Mouse (Mus musculus): ENCODE data around the gene Dgkz.

Dgkz gene

GRCm38 (mm10) chr2:91975581-91976541 is at the start of gene Dgkz:
Gene Dgkz, minus strand, starts transcription at chr2:91975864.
- no peak for DNase-seq (ENCODE audit: low read depth)

DNA sequence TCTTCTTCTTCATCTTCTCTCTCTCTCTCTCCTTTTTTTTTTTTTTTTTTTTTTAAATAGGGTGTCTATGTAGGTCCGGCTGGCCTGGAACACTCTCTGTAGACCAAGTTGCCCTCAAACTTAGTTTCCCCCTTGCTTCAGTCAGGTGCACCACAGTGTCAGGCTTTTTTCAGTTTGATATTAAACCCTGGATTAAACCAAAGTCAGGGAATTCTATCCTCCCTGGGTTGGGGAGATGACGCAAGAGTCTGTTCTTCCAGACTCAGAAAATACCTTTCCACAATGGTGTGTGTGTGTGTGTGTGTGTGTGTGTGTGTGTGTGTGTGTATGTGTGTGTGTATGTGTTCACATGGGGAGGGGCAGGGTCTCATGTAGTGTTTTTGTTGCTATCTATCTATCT is 49.5 kb upstream of the Dgkz start:
- peak; percentile 28 for DNase-seq (ENCODE audit: low read depth)

DNA sequence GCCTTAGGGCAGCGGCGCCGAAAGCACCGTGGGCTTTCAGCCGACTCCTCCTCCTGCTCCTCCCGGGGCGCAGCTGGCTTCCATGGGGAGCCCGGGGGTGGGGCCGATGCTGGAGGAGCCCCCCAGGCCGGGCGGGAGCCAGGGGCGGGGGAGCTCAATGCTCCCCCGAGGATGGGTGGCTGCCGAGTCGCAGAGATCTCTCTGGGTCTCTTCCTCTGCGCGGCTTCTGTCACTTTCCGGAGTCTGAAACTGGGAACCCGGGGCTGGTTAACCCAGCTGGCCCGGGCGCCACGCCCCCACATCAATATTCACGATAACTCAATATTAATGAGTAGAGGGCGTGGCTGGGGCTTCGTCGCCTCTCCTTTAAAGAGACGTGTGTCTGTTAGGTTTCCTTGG is 48.6 kb upstream of the Dgkz start, which contains the start of gene Creb3l1:
Gene Creb3l1, minus strand, starts transcription at position 229 of the 399 bp plus-strand sequence.
- peak; percentile 81 for DNase-seq (ENCODE audit: low read depth)

DNA sequence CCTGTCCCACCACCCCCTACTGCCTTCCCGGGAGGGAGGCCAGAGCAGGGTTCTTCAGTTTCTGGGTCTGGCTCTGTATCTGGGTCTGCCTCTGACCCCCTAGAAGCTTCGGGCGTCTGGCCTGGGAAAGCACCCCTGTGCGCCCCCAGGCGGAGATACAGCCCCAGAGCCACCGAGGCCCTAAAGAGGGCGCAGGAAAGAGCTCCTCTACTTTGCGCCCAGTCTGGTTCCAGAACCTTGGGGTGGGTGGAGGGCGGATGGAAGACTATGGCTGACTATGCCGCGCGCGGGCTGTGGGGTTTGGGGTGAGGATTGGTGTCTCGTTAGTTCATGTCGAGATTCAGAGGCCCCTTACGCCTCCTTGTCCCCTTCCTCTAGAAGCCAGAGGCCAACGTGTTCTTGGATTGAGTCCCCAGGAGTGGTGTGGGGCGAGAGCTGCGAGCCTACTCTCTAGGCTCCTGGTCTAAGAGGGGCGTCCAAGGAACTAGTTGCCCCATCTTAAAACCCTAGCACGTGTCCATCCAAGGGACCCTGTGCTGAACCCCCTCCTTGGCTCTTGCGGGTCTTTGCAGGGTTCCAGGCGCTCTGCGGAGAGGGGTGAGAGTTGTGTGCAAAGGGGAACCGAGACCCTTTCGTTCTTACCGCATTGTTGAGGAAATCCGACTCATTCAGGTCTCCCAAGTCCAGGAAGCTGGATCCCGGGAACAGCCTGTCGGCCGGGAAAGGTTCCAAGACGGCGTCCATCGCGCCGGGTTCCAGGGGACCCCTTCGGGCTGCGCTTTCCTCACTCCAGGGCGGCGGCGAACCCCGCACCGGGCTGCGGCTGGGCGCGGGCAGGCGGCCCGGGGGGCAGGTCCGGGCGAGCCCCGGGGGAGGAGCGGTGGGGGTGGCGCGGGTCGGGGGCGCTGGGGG is 48.0 kb upstream of the Dgkz start:
- peak; percentile 87 for DNase-seq (ENCODE audit: low read depth)

DNA sequence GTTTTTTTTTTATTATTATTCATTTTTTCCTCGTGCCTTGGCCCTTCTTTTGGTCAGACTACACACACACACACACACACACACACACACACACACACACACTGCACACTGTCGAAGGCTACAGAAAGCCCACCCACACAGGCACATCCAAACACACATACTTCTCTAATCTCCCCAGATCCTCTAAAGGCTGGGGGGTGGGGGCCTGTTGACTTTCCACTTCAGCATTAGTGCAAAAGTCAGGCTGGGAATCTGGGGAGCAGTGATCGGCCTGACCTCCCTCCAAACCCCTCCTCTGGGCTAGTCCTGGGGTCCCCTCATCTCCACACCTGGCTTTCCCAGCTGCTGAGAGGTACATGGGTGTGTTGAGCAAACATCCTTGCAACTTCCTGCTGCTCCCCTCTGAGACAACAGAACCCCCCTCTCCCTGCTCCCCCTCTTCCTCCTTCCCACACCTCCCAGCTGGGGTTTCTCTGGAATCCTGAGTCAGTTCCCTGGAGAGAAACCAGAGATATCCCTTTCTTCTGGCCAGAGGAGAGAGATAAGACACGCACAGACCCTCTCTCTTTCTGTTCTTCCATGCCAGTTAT is 45.1 kb upstream of the Dgkz start:
- peak; percentile 46 for DNase-seq (ENCODE audit: low read depth)

DNA sequence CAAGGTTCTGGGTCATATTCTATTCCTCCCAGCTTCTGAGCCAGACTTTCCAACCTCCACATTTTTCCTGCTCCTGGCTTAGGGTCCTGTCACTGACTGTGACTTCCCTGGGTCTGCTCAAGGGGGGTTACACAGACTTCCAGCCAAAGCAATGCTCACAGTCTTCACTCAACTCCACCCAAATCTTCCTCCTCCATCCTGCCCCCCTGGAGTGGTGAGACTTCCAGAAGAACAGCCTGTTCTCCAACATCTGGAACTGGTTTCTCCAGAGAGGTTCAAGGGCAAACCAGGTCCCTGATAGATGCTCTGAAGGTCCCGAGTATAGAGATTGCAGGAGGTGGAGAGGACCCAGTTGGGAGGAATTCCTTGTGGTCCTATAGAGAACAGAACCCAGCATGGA is 41.8 kb upstream of the Dgkz start:
- DNase-seq (ENCODE audit: low read depth) = no peak

DNA sequence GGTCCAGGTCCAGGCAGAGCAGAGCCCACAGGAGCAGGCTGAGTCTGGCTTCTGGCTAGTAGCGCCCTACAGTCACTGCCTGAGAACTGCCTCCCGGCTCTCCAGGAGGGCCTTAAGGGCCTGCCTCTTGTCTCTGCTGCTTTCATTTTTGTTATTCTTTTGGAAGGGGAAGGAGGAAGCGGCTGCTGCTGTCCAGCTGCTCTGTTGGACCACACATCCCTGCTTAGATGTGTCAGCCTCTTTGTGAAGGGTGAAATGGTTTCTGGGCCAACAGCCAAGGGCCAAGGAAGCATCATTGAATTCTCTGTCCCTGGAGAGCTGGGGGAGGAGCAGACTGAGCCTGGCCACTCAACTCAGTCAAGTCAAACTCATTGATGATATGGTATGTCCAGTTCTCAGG is 41.3 kb upstream of the Dgkz start:
- peak; percentile 95 for DNase-seq (ENCODE audit: low read depth)

DNA sequence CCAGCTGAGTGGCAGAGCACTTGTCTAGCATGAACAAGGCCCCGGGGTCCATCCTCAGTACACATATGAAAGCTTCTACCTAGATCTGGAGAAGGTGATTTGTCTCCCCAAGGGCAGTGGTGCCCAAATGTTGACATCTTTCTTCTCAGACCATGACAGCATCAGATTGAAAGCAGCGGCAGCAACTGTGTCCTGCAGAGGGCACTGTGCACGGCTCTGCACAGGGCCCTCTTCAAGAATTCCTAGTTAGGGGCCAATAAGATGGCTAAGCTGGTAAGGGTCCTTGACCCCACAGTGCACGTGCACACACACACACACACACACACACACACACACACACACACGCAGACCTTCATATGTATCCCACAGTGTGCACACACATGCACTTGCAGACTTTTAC is 39.2 kb upstream of the Dgkz start:
- DNase-seq (ENCODE audit: low read depth) = no peak

DNA sequence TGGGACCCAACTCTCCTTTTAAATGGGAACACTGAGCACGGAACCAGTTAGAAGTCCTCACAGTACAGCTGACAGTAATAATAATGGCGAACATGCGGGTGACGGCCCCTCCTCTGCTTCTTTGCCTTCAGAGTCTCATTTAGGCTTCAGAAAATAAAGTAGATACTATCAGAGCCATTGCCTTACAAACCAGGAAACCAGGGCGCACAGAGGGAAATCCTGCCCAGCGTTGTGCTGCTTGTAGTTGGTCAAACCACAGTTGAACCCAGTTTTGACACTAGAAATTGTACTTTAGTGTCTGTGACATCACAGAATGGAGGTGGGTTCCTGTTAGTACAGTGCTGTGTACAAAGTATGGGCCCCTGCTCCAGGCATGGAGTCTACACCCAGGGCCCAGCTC is 38.6 kb upstream of the Dgkz start:
- DNase-seq (ENCODE audit: low read depth) = no peak

- DNase-seq (ENCODE audit: low read depth) = peak; percentile 94
Observed at GRCm38 (mm10) chr2:92012768-92013445, 37.2 kb upstream of the Dgkz start.

DNA sequence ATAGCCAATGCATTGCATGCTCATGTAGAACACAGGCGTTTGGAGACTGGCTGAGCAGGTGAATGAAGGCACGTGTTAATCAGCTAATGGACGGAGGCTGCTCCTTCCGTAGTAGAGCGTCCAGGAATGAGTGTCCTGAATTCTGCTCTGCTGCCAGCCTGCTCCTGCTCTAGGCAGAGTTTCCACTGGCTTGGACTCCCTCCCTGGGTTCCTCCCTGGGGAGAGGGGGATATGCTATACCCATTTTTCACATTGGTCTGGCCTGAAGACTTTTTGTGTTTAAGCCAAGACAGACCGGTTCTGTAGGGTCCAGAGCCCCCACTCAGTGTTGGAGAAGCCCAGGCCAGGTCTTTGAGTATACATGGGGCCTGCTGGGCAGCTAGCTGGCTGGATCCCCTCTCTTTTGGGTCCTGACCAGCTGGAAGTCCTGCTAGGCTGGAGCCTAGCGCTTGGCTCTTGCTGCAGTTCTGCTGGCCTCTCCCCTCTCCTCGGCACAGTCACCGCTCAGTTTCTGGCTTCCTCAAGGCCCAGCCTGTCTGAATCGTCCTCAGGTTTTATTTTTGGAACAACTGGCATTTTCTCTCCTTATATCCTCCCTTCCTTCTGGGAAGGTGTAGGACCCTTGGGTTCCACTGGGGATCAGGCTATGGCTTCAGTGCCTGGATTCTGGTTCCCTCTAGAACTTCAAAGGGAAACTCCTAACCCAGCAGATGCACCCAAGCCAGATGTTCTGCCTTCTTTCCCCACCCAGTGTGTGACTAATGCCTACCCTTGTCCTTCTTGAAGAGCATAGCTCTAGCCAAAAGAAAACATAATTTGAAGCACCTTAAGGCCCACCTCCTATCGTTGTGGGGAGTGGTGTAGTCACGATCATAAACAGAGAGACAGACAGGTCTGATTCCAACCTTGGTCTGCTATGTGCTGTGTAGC is 36.0 kb upstream of the Dgkz start:
- peak; percentile 53 for DNase-seq (ENCODE audit: low read depth)

- DNase-seq (ENCODE audit: low read depth) = peak; percentile 51
Observed at GRCm38 (mm10) chr2:92008623-92009404, 33.1 kb upstream of the Dgkz start.

GRCm38 (mm10) chr2:92007933-92008622 is 32.4 kb upstream of the Dgkz start:
- peak; percentile 97 for DNase-seq (ENCODE audit: low read depth)

GRCm38 (mm10) chr2:92006983-92007921 is 31.6 kb upstream of the Dgkz start:
- DNase-seq (ENCODE audit: low read depth) = peak; percentile 95

- DNase-seq (ENCODE audit: low read depth) = no peak
Observed at GRCm38 (mm10) chr2:92006491-92006890, 30.8 kb upstream of the Dgkz start.

DNA sequence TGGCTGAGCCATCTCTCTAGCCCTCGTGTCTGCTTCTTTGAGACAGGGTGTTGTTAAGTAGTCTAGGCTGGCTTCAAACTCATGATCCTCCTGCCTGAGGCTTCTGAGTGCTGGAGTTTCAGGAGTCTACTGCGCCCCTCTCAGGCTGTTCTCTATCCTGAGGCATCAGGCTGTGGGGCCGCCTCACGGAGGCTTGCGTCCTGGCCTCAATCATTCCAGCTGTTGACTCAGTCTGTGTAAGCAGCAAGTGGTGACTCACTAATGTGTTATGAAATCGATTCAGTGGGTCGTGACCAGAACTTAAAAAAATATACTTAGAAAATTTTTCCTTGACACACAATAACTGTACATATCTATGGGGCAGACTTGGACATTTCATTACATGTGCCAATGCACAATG is 29.0 kb upstream of the Dgkz start:
- DNase-seq (ENCODE audit: low read depth) = peak; percentile 94

- DNase-seq (ENCODE audit: low read depth) = no peak
Observed at GRCm38 (mm10) chr2:91997905-91998608, 22.4 kb upstream of the Dgkz start.

All from NIH3T3 (cell line).